Mouse (Mus musculus) lung, embryonic 14.5 days (tissue): ENCODE data around the gene Spock2. TPM values are rescaled to one million over a fixed set of nuclear protein-coding genes. Genes with fewer than 3 reads are reported as not detected.

ENCODE experiments used
- ATAC-seq: fragments of 200-750 bp; cut with Nextera tagmentation; 2 replicates; pipeline ENCODE4 v1.8.0; 2017; ENCODE audit warnings: mild to moderate bottlenecking, moderate TSS enrichment, moderate library complexity; ENCODE audit not compliant: insufficient read depth
- DNase-seq: peaks from one replicate; pipeline ENCODE4 v3.0.0-alpha.2; 2015
- H3K27ac ChIP-seq: fragments of 300-500 bp; sonication (generic); 2 replicates; pipeline ENCODE4 v1.5.1; 2014; ENCODE audit warnings: low read depth, mild to moderate bottlenecking, moderate library complexity
- H3K27me3 ChIP-seq: fragments of 300-500 bp; sonication (generic); 2 replicates; pipeline ENCODE4 v1.6.1; 2014; ENCODE audit warnings: low read length, control low read depth; ENCODE audit not compliant: insufficient read depth
- H3K36me3 ChIP-seq: fragments of 300-500 bp; sonication (generic); 2 replicates; pipeline ENCODE4 v1.6.1; 2014; ENCODE audit warnings: control low read depth; ENCODE audit not compliant: insufficient read depth
- H3K4me1 ChIP-seq: fragments of 300-500 bp; sonication (generic); 2 replicates; pipeline ENCODE4 v1.6.1; 2014; ENCODE audit warnings: antibody characterized with exemption, control low read depth; ENCODE audit not compliant: insufficient read depth
- H3K4me2 ChIP-seq: fragments of 300-500 bp; sonication (generic); 2 replicates; pipeline ENCODE4 v1.6.1; 2014; ENCODE audit warnings: mild to moderate bottlenecking
- H3K4me3 ChIP-seq: fragments of 300-500 bp; sonication (generic); 2 replicates; pipeline ENCODE4 v1.5.1; 2014; ENCODE audit warnings: low read depth, low read length
- H3K9ac ChIP-seq: fragments of 300-500 bp; sonication (generic); 2 replicates; pipeline ENCODE4 v1.6.1; 2014
- H3K9me3 ChIP-seq: fragments of 300-500 bp; sonication (generic); 2 replicates; pipeline ENCODE4 v1.6.1; 2016; ENCODE audit warnings: low read depth, low read length, control low read depth
- CTCF ChIP-seq: IDR thresholded peaks from 2 replicates; pipeline ENCODE4 v1.5.1; 2016; ENCODE audit warnings: antibody characterized with exemption, low read depth
- WGBS: fragments of 180-500 bp; shearing (Covaris S2); extraction: QIAGEN DNeasy Blood & Tissue Kit; methylation state at CpG from one replicate; pipeline ENCODE4 v1.1.7; 2014; 5-methylcytosine and 5-hydroxymethylcytosine counted together
- polyA plus RNA-seq: library from polyadenylated mRNA; unstranded; fragments of >200 nt; fragmentation: Nextera tagmentation; extraction: Ambion mirVana; gene quantifications from 2 replicates; pipeline ENCODE4 v1.2.1, GENCODE M21; 2014

The Spock2 gene
- polyA plus RNA-seq, 1 experiment from 2014 or later, result 1.3 TPM

DNA sequence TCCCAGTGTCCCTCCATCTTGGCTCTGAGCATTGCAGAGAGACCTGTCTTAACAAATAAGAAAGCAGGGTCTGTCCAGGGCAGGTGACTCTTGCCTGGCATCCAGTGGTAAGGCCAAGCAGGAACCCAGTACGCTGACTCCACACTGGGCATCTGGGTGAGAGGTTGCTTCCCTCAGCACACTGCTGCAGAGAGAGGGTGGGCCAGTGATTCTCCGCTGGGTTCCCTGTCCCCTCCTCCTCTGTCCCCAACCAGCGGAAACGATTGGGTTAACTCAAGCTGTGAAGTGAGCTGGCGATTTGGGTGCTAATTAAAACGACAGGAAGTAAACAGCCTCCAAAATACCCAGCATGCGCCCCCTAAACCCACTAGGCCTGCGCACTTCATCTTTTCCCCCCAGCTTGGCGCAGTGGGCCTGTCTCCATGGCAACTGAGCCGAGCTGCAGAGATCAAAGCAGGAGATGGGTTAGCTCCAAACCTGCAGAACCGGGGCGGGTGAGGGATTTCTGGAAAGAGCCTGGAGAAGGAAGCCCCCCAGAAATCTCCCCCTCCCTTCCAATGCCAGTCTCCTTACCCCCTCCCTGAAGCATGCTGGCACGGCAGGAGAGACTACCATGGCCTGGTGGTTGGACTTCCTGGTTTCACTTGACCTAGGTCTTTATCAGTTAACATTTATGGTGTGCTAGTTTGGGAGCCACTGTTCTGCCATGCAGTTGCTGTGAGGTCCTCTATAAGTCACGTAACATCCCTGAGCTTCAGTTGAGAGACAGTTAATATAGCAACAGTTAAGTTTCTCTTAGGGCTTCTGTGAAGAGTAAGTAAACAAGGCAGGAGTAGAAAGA, 9.5 kb downstream of the Spock2 start:
- Histone ChIP-seq H3K4me2 (peak overlapping the region; percentile 35; the same call in 1 of the 2 replicates), H3K27ac (no peak overlapping the region), H3K9ac (no peak overlapping the region), H3K36me3 (no peaks in the 10 kb centered on the region), H3K4me1 (peaks cover 10% of the 10 kb centered on the region; the same call in 1 of the 2 replicates), H3K27me3 (no peaks in the 10 kb centered on the region), H3K4me3 (no peak overlapping the region), H3K9me3 (no peaks in the 10 kb centered on the region)
- 0 out of 2 replicates have a peak, but pooled peaks have one; percentile 48 for ATAC-seq
- peak; percentile 56 for DNase-seq
- TF ChIP-seq CTCF, result no peak
- 11% methylated on average over 14 of the region's 14 CpGs for WGBS

DNA sequence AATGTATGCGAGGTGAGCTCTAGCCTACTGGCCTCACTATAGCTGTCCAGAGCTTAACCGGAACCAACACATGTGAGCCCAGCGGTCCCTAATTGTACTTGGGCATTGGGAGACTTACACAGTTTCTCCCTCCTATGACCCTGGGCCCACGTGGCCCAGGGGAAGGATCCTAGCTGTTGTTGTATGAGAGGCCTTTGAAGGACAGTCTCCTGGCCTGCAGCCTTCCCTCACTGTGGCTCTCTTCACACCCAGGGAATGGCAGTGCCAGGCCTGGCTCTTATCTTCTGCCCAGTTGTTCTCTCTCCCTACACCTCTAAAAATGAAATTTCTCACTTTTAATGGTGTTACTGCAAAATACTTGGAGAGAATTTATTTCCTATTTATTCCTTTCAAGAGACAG, 11.0 kb downstream of the Spock2 start:
- no peak overlapping the region for H3K9ac ChIP-seq
- no peaks in the 10 kb centered on the region for H3K27me3 ChIP-seq
- H3K27ac ChIP-seq, result no peak overlapping the region
- 48% methylated on average over 4 of the region's 4 CpGs for WGBS
- no peak for TF ChIP-seq CTCF
- no peak overlapping the region for H3K4me3 ChIP-seq
- H3K4me1 ChIP-seq, result peaks cover 10% of the 10 kb centered on the region; the same call in 1 of the 2 replicates
- DNase-seq (no peak), ATAC-seq (no peak)
- H3K9me3 ChIP-seq, result no peaks in the 10 kb centered on the region
- no peaks in the 10 kb centered on the region for H3K36me3 ChIP-seq
- H3K4me2 ChIP-seq, result no peak overlapping the region

DNA sequence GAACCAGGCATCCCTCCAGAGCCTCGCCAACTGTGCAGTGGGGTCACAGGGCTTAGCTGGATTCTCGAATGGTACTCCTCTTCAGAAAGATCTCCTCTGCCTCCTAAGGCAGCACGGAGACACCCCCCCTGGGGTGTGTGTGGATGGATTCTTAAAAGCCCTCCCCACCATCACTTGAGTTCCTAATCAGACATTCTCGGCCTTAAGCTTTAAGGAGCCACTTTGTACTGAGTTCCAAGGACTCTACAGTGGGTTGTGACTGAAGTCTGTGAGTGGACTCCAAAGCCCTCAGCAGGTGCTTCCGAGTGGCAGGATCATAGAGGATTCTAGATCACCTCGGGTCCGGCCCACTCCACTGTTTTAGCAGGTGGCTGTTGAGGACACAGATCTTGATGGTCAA, 12.4 kb downstream of the Spock2 start:
- Histone ChIP-seq H3K27ac (no peak overlapping the region), H3K9ac (no peak overlapping the region), H3K27me3 (no peaks in the 10 kb centered on the region), H3K36me3 (no peaks in the 10 kb centered on the region), H3K4me2 (no peak overlapping the region), H3K4me3 (no peak overlapping the region), H3K9me3 (no peaks in the 10 kb centered on the region), H3K4me1 (peaks cover 10% of the 10 kb centered on the region; the same call in 1 of the 2 replicates)
- DNase-seq, result no peak
- 47% methylated on average over 7 of the region's 7 CpGs for WGBS
- ATAC-seq, result no peak
- TF ChIP-seq CTCF, result no peak

DNA sequence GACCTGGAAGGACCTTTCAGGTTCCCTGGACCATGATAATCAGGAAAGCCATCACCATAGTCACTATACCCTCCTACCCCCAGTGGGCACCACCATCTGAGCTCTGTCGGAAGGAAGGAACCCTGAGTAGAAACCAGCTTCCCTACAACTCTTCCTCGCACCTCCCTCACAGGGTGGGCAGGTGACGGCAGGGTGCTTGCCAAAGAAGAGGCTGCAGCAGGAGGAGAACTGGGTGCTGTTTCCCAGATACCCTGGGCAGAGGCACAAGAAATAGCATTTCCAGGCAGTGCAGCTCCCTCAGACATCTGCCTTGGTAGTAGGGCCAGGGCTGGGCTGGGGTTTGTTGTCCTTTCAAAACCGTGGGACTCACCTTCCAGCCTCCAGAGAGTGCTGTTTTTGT, 14.6 kb downstream of the Spock2 start:
- Histone ChIP-seq H3K27ac (no peak overlapping the region), H3K4me2 (no peak overlapping the region), H3K9ac (no peak overlapping the region; the same call in 1 of the 2 replicates), H3K36me3 (no peaks in the 10 kb centered on the region), H3K27me3 (no peaks in the 10 kb centered on the region), H3K4me3 (no peak overlapping the region), H3K9me3 (no peaks in the 10 kb centered on the region), H3K4me1 (peaks cover 6% of the 10 kb centered on the region; the same call in 1 of the 2 replicates)
- WGBS, result 75% methylated on average over 4 of the region's 4 CpGs
- DNase-seq, result no peak
- ATAC-seq, result no peak
- no peak for TF ChIP-seq CTCF

DNA sequence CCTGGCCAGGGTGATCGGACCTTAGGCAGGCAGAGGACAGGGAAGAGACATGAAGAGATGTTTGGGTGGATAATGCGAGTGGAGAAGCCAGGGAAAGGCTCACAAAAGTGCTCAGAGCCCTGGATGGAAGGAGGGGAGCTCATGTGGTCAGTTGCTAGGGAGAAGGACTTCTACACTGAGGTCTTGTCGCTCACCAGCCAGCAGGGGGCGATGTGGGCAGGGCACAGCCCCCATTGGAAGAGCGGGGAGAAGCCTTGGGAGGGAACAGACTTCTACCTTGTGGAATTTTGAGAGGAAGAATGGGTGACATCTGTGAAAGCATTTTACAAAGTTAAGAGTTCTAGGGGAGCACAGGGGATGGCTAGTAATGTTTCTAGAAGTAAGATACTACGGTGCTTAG, 18.1 kb downstream of the Spock2 start:
- Histone ChIP-seq H3K4me2 (no peak overlapping the region), H3K4me3 (no peak overlapping the region), H3K36me3 (no peaks in the 10 kb centered on the region), H3K9ac (no peak overlapping the region), H3K4me1 (no peaks in the 10 kb centered on the region), H3K27me3 (no peaks in the 10 kb centered on the region), H3K9me3 (no peaks in the 10 kb centered on the region), H3K27ac (no peak overlapping the region)
- WGBS, result 56% methylated on average over 6 of the region's 6 CpGs
- DNase-seq (no peak), ATAC-seq (no peak)
- TF ChIP-seq CTCF, result peak; percentile 67

DNA sequence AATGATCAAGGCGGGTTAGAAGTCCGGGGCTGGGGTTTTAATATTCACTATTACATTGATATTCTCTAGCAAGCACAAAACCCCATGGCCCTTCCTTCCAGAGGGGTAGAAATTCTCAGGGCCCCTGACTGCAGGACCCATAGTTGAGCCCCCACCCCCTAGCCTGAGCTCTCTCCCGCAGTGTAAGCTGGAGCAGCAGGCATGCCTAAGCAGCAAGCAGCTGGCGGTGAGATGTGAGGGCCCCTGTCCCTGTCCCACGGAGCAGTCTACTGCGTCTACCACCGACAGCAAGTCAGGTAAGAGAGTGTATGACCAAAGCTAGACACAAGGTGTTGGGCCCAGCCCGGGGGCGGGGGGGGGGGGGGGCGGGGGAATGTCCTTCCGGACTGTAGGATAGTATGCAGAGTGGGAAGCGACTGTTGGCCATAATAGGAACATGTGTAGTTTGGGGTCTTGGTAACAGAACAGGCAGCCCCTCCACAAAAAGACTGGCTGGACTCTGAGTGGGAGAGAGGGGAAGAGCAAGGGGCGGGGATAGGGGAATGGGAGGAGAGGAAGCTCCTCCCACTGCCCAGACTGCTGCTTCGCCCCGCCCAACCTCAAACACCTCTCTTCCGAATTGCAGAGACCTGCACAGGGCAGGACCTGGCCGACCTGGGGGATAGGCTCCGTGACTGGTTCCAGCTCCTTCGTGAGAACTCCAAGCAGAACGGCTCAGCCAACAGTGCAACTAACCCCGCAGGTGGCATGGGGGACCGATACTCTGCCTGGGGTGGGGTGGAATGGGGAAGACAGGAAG, 19.7 kb downstream of the Spock2 start:
- H3K4me3 ChIP-seq, result no peak overlapping the region
- H3K4me2 ChIP-seq, result peak overlapping the region; percentile 25; the same call in 1 of the 2 replicates
- WGBS, result 20% methylated on average over 22 of the region's 22 CpGs
- no peak overlapping the region for H3K27ac ChIP-seq
- H3K27me3 ChIP-seq, result no peaks in the 10 kb centered on the region
- no peaks in the 10 kb centered on the region for H3K9me3 ChIP-seq
- H3K9ac ChIP-seq, result no peak overlapping the region
- no peaks in the 10 kb centered on the region for H3K4me1 ChIP-seq
- ATAC-seq, result peak; percentile 52; the same call in 1 of the 2 replicates
- TF ChIP-seq CTCF, result no peak
- peak; percentile 48 for DNase-seq
- H3K36me3 ChIP-seq, result no peaks in the 10 kb centered on the region

DNA sequence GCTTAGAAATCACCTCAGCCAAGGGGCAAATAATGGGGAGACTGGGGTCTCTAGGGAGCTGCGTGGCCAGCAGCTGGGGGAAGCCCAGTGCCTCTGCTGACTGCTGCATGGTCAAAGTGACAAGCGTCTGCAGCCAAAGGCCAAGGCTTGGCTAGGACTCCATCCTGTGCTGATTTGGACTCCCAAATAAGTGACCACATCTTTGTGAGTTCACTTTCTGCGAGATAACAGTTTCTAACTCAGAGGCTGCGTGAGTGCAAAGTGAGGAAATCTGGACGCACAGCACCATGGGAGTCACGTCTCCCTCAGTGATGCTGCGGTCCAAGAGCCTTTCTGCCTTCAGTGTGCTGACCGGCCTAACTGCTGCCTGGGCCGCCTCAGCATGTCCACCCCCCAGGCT, 22.3 kb downstream of the Spock2 start:
- no peaks in the 10 kb centered on the region for H3K27me3 ChIP-seq
- DNase-seq (no peak), ATAC-seq (no peak)
- no peak overlapping the region for H3K9ac ChIP-seq
- no peak overlapping the region for H3K4me2 ChIP-seq
- H3K4me1 ChIP-seq, result no peaks in the 10 kb centered on the region
- H3K9me3 ChIP-seq, result no peaks in the 10 kb centered on the region
- no peak overlapping the region for H3K4me3 ChIP-seq
- no peak overlapping the region for H3K27ac ChIP-seq
- 80% methylated on average over 9 of the region's 9 CpGs for WGBS
- no peaks in the 10 kb centered on the region for H3K36me3 ChIP-seq
- TF ChIP-seq CTCF, result no peak
